Mouse (Mus musculus) kidney, adult 2 months (tissue): ENCODE measurements around the gene Vmn1r77. TPM values are rescaled to one million over a fixed set of nuclear protein-coding genes. Genes with fewer than 3 reads are reported as not detected.
"Not testable (repeated sequence)": the region's sequence is repeated elsewhere in the genome, so short reads cannot be mapped to it uniquely, and the experiment has no call there.

ENCODE experiments used
- DNase-seq: peaks from one replicate; pipeline ENCODE4 v3.0.0; 2021
- H3K27ac ChIP-seq: fragments of 200-500 bp; 2 replicates; pipeline ENCODE4 v1.5.1; 2012; ENCODE audit warnings: low read depth, low read length, control low read depth, inconsistent platforms; ENCODE audit not compliant: insufficient read depth
- H3K27me3 ChIP-seq: fragments of 200-500 bp; replicated peaks from 2 replicates; pipeline ENCODE4 v1.6.1; 2012; ENCODE audit warnings: mild to moderate bottlenecking, moderate library complexity, low read length, inconsistent platforms; ENCODE audit not compliant: control insufficient read depth, insufficient read depth
- H3K36me3 ChIP-seq: fragments of 200-500 bp; 2 replicates; pipeline ENCODE4 v1.6.1; 2012; ENCODE audit warnings: mild to moderate bottlenecking, moderate library complexity, low read length, inconsistent platforms; ENCODE audit not compliant: control insufficient read depth, insufficient read depth
- H3K4me1 ChIP-seq: fragments of 200-500 bp; 2 replicates; pipeline ENCODE4 v1.6.1; 2011; ENCODE audit warnings: low read length; ENCODE audit not compliant: control insufficient read depth, insufficient read depth
- H3K4me3 ChIP-seq: fragments of 200-500 bp; 2 replicates; pipeline ENCODE4 v1.5.1; 2011; ENCODE audit warnings: mild to moderate bottlenecking, low read depth, low read length, control low read depth; ENCODE audit not compliant: insufficient read depth
- CTCF ChIP-seq: fragments of 200-500 bp; conservative IDR thresholded peaks from 2 replicates; pipeline ENCODE4 v1.5.1; 2011; ENCODE audit warnings: low read depth, mild to moderate bottlenecking, control low read depth, low read length, moderate library complexity, mixed read lengths; ENCODE audit not compliant: insufficient read depth, insufficient read length
- POLR2A ChIP-seq: fragments of 200-500 bp; IDR thresholded peaks from one replicate; pipeline ENCODE4 v1.6.1; 2011; ENCODE audit warnings: low read depth, low read length, control low read depth
- WGBS: fragments of 180-500 bp; shearing (Covaris S2); methylation state at CpG from one replicate; pipeline ENCODE4 v1.1.7; 2018; 5-methylcytosine and 5-hydroxymethylcytosine counted together
- polyA plus RNA-seq: library from polyadenylated mRNA; depleted of rRNA; stranded (reverse); fragments of >200 nt; gene quantifications from 2 replicates; pipeline ENCODE4 v1.2.3, GENCODE M21; 2012; rRNA removed

Gene Vmn1r77
- polyA plus RNA-seq: not detected in 2 replicates

- H3K27me3 ChIP-seq, H3K4me3 ChIP-seq, DNase-seq, H3K4me1 ChIP-seq, H3K27ac ChIP-seq, H3K36me3 ChIP-seq: not testable (repeated sequence)
These were observed at the start of gene Vmn1r77 for GRCm38 (mm10) chr7:12036452-12036851. Vmn1r77 (plus strand) TSS chr7:12036752.

- 94% methylated on average over 5 of the region's 5 CpGs for WGBS
These were observed 25.1 kb upstream of the Vmn1r77 start for GRCm38 (mm10) chr7:12011491-12011890.

GRCm38 (mm10) chr7:12012392-12012791, 24.2 kb upstream of the Vmn1r77 start:
- H3K4me1 ChIP-seq, H3K27ac ChIP-seq, H3K4me3 ChIP-seq, DNase-seq, H3K27me3 ChIP-seq, H3K36me3 ChIP-seq: not testable (repeated sequence)
- WGBS: 91% methylated on average over 3 of the region's 3 CpGs

More at GRCm38 (mm10) chr7:12011491-12011890, 25.1 kb upstream of the Vmn1r77 start:
- not testable (repeated sequence) for DNase-seq, H3K27ac ChIP-seq, H3K4me1 ChIP-seq, H3K27me3 ChIP-seq, H3K4me3 ChIP-seq, H3K36me3 ChIP-seq

GRCm38 (mm10) chr7:12013106-12013505, 23.4 kb upstream of the Vmn1r77 start:
- Histone ChIP-seq H3K27me3 (no peaks in the 10 kb centered on the region), H3K36me3 (no peaks in the 10 kb centered on the region), H3K4me1 (no peaks in the 10 kb centered on the region), H3K27ac (no peak overlapping the region), H3K4me3 (no peak overlapping the region)
- 84% methylated on average over 4 of the region's 4 CpGs for WGBS
- no peak for DNase-seq
- TF ChIP-seq CTCF: no peak
- TF ChIP-seq POLR2A: no peak

- not testable (repeated sequence) for H3K27ac ChIP-seq, H3K36me3 ChIP-seq, DNase-seq, H3K27me3 ChIP-seq, H3K4me1 ChIP-seq, H3K4me3 ChIP-seq
- 75% methylated on average over 2 of the region's 2 CpGs for WGBS
These were observed 18.7 kb upstream of the Vmn1r77 start for GRCm38 (mm10) chr7:12017829-12018228.

GRCm38 (mm10) chr7:12040664-12041063, 4.1 kb downstream of the Vmn1r77 start:
- 62% methylated on average over 2 of the region's 2 CpGs for WGBS
- Histone ChIP-seq H3K27me3 (no peaks in the 10 kb centered on the region), H3K4me1 (no peaks in the 10 kb centered on the region), H3K27ac (no peak overlapping the region), H3K36me3 (no peaks in the 10 kb centered on the region), H3K4me3 (no peak overlapping the region)
- DNase-seq: no peak
- TF ChIP-seq POLR2A (no peak), CTCF (no peak)

Other genes with a start within 250 kb of the Vmn1r77 start
- gene Vmn1r74, start 202.8 kb upstream of the Vmn1r77 start, polyA plus RNA-seq: not detected in 2 replicates
- gene Vmn1r75, start 162.1 kb upstream of the Vmn1r77 start, polyA plus RNA-seq: not detected in 2 replicates
- not detected in 2 replicates for gene Vmn1r76, start 98.5 kb upstream of the Vmn1r77 start, polyA plus RNA-seq
- not detected in 2 replicates for gene Vmn1r78, start 113.5 kb downstream of the Vmn1r77 start, polyA plus RNA-seq
- not detected in 2 replicates for gene Vmn1r79, start 134.5 kb downstream of the Vmn1r77 start, polyA plus RNA-seq
- not detected in 2 replicates for gene Vmn1r80, start 152.5 kb downstream of the Vmn1r77 start, polyA plus RNA-seq
- gene Vmn1r81, start 231.5 kb downstream of the Vmn1r77 start, polyA plus RNA-seq: not detected in 2 replicates